Mouse (Mus musculus) kidney, adult 2 months (tissue): ENCODE measurements around the gene Slc25a44. TPM values are rescaled to one million over a fixed set of nuclear protein-coding genes. Genes with fewer than 3 reads are reported as not detected.

Experiments
- DNase-seq: peaks from one replicate; pipeline ENCODE4 v3.0.0; 2021
- H3K27ac ChIP-seq: fragments of 200-500 bp; 2 replicates; pipeline ENCODE4 v1.5.1; 2012; ENCODE audit warnings: low read depth, low read length, control low read depth, inconsistent platforms; ENCODE audit not compliant: insufficient read depth
- H3K27me3 ChIP-seq: fragments of 200-500 bp; replicated peaks from 2 replicates; pipeline ENCODE4 v1.6.1; 2012; ENCODE audit warnings: mild to moderate bottlenecking, moderate library complexity, low read length, inconsistent platforms; ENCODE audit not compliant: control insufficient read depth, insufficient read depth
- H3K36me3 ChIP-seq: fragments of 200-500 bp; 2 replicates; pipeline ENCODE4 v1.6.1; 2012; ENCODE audit warnings: mild to moderate bottlenecking, moderate library complexity, low read length, inconsistent platforms; ENCODE audit not compliant: control insufficient read depth, insufficient read depth
- H3K4me1 ChIP-seq: fragments of 200-500 bp; 2 replicates; pipeline ENCODE4 v1.6.1; 2011; ENCODE audit warnings: low read length; ENCODE audit not compliant: control insufficient read depth, insufficient read depth
- H3K4me3 ChIP-seq: fragments of 200-500 bp; 2 replicates; pipeline ENCODE4 v1.5.1; 2011; ENCODE audit warnings: mild to moderate bottlenecking, low read depth, low read length, control low read depth; ENCODE audit not compliant: insufficient read depth
- CTCF ChIP-seq: fragments of 200-500 bp; conservative IDR thresholded peaks from 2 replicates; pipeline ENCODE4 v1.5.1; 2011; ENCODE audit warnings: low read depth, mild to moderate bottlenecking, control low read depth, low read length, moderate library complexity, mixed read lengths; ENCODE audit not compliant: insufficient read depth, insufficient read length
- POLR2A ChIP-seq: fragments of 200-500 bp; IDR thresholded peaks from one replicate; pipeline ENCODE4 v1.6.1; 2011; ENCODE audit warnings: low read depth, low read length, control low read depth
- WGBS: fragments of 180-500 bp; shearing (Covaris S2); methylation state at CpG from one replicate; pipeline ENCODE4 v1.1.7; 2018; 5-methylcytosine and 5-hydroxymethylcytosine counted together
- polyA plus RNA-seq: library from polyadenylated mRNA; depleted of rRNA; stranded (reverse); fragments of >200 nt; gene quantifications from 2 replicates; pipeline ENCODE4 v1.2.3, GENCODE M21; 2012

Slc25a44 gene
- polyA plus RNA-seq, 1 experiment = 38.3 TPM

- Histone ChIP-seq H3K27ac (no peak overlapping the region), H3K4me3 (no peak overlapping the region), H3K36me3 (no peaks in the 10 kb centered on the region; the same call in 1 of the 2 replicates), H3K27me3 (no peaks in the 10 kb centered on the region), H3K4me1 (peaks cover 5% of the 10 kb centered on the region; the same call in 1 of the 2 replicates)
- TF ChIP-seq CTCF (no peak), POLR2A (no peak)
- DNase-seq = no peak
- 88% methylated on average over 11 of the region's 11 CpGs for WGBS
Measured at GRCm38 (mm10) chr3:88412636-88413035, 12.3 kb downstream of the Slc25a44 start.

- Histone ChIP-seq H3K27ac (no peak overlapping the region), H3K27me3 (no peaks in the 10 kb centered on the region), H3K36me3 (no peaks in the 10 kb centered on the region; the same call in 1 of the 2 replicates), H3K4me1 (peaks cover 5% of the 10 kb centered on the region; the same call in 1 of the 2 replicates), H3K4me3 (no peak overlapping the region)
- no peak for TF ChIP-seq POLR2A
- DNase-seq = no peak
- WGBS = 73% methylated on average over 4 of the region's 4 CpGs
Measured at GRCm38 (mm10) chr3:88411681-88412080, 13.3 kb downstream of the Slc25a44 start.

- Histone ChIP-seq H3K36me3 (no peaks in the 10 kb centered on the region; the same call in 1 of the 2 replicates), H3K27ac (peak overlapping the region; percentile 88), H3K4me1 (peaks cover 5% of the 10 kb centered on the region; the same call in 1 of the 2 replicates), H3K4me3 (peak overlapping the region; percentile 33), H3K27me3 (no peaks in the 10 kb centered on the region)
- WGBS = 20% methylated on average over 7 of the region's 7 CpGs
- TF ChIP-seq CTCF (no peak), POLR2A (no peak)
- DNase-seq = no peak
Measured at GRCm38 (mm10) chr3:88410645-88411031, 14.3 kb downstream of the Slc25a44 start.

- Histone ChIP-seq H3K4me1 (peaks cover 5% of the 10 kb centered on the region; the same call in 1 of the 2 replicates), H3K36me3 (no peaks in the 10 kb centered on the region; the same call in 1 of the 2 replicates), H3K27me3 (no peaks in the 10 kb centered on the region), H3K4me3 (peak within 1 kb of the TSS; percentile 88), H3K27ac (peak within 1 kb of the TSS; percentile 98)
- TF ChIP-seq CTCF = 0 out of 2 replicates have a peak, but pooled peaks have one; percentile 4
- TF ChIP-seq POLR2A = peak; percentile 86
- WGBS = under 1% methylated on average over 54 of the region's 54 CpGs
- peak; percentile 97 for DNase-seq
Measured at GRCm38 (mm10) chr3:88409741-88410644, 14.9 kb downstream of the Slc25a44 start, which contains the start of gene Pmf1. TSS of gene Pmf1 (minus strand) at chr3:88410331.

GRCm38 (mm10) chr3:88408953-88409352 lies 16.0 kb downstream of the Slc25a44 start:
- Histone ChIP-seq H3K4me3 (no peak overlapping the region), H3K27me3 (no peaks in the 10 kb centered on the region), H3K36me3 (no peaks in the 10 kb centered on the region), H3K4me1 (peaks cover 5% of the 10 kb centered on the region; the same call in 1 of the 2 replicates), H3K27ac (no peak overlapping the region)
- 47% methylated on average over 5 of the region's 5 CpGs for WGBS
- TF ChIP-seq POLR2A = no peak
- no peak for TF ChIP-seq CTCF
- no peak for DNase-seq

- no peaks in the 10 kb centered on the region for H3K36me3 ChIP-seq
- no peak overlapping the region for H3K4me3 ChIP-seq
- peaks cover 5% of the 10 kb centered on the region; the same call in 1 of the 2 replicates for H3K4me1 ChIP-seq
- H3K27ac ChIP-seq = no peak overlapping the region
- no peaks in the 10 kb centered on the region for H3K27me3 ChIP-seq
- 53% methylated on average over 7 of the region's 7 CpGs for WGBS
- no peak for DNase-seq
- TF ChIP-seq POLR2A = no peak
- no peak for TF ChIP-seq CTCF
Measured at GRCm38 (mm10) chr3:88407529-88407928, 17.4 kb downstream of the Slc25a44 start.

- Histone ChIP-seq H3K4me1 (peaks cover 5% of the 10 kb centered on the region; the same call in 1 of the 2 replicates), H3K36me3 (no peaks in the 10 kb centered on the region), H3K27me3 (no peaks in the 10 kb centered on the region), H3K27ac (no peak overlapping the region), H3K4me3 (no peak overlapping the region)
- 1% methylated on average over 2 of the region's 2 CpGs for WGBS
- TF ChIP-seq CTCF = peak; percentile 96
- no peak for TF ChIP-seq POLR2A
- peak; percentile 78 for DNase-seq
Measured at GRCm38 (mm10) chr3:88407090-88407489, 17.8 kb downstream of the Slc25a44 start.
